Mouse (Mus musculus): ENCODE results near the gene Inpp4a. TPM values are rescaled to one million over a fixed set of nuclear protein-coding genes. Genes with fewer than 3 reads are reported as not detected.

Inpp4a gene
- total RNA-seq, 1 experiment: 4.0 TPM

- no peak overlapping the region for H3K9ac ChIP-seq (ENCODE audit: insufficient read depth, low read depth, low read length, poor library complexity, severe bottlenecking)
- TF ChIP-seq ZNF384 (IDR thresholded peaks at IDR 0.05; ENCODE audit: low read depth, low read length): no peak
- TF ChIP-seq ZC3H11A (IDR thresholded peaks at IDR 0.05; ENCODE audit: borderline replicate concordance, low read depth, low read length): no peak
- TF ChIP-seq MAFK (IDR thresholded peaks at IDR 0.05; ENCODE audit: insufficient read depth, low read depth, low read length): no peak
- TF ChIP-seq HCFC1 (IDR thresholded peaks at IDR 0.05; ENCODE audit: borderline replicate concordance, insufficient read depth, low read length): no peak
- TF ChIP-seq CHD2 (IDR thresholded peaks at IDR 0.05; ENCODE audit: low read depth, low read length): no peak
- in situ Hi-C loops (cut with MboI; ENCODE audit: low sequenced_read_pairs in 2 of 2, unreplicated experiment in 2 of 2): no loop called here
Observed at GRCm38 (mm10) chr1:37351961-37352360, 52.3 kb downstream of the Inpp4a start.

GRCm38 (mm10) chr1:37353456-37353855, 53.8 kb downstream of the Inpp4a start:
- Histone ChIP-seq H3K27ac (ENCODE audit: insufficient read depth, low read depth, low read length, poor library complexity, severe bottlenecking) (no peak overlapping the region), H3K9ac (ENCODE audit: insufficient read depth, low read depth, low read length, poor library complexity, severe bottlenecking) (no peak overlapping the region), H3K36me3 (ENCODE audit: control insufficient read depth, insufficient read depth, low read length, poor library complexity, severe bottlenecking) (no peaks in the 10 kb centered on the region), H3K9me3 (ENCODE audit: control insufficient read depth, insufficient read depth, low read depth, low read length) (no peaks in the 10 kb centered on the region), H3K4me1 (ENCODE audit: control insufficient read depth in 2 of 2, insufficient read depth in 2 of 2, low read length in 2 of 2, poor library complexity in 1 of 2) (no peaks in the 10 kb centered on the region), H3K4me3 (ENCODE audit: insufficient read depth in 1 of 2, low read depth in 1 of 2, low read length in 2 of 2, poor library complexity in 1 of 2, severe bottlenecking in 1 of 2) (no peak overlapping the region)
- no peak for TF ChIP-seq MAFK (IDR thresholded peaks at IDR 0.05; ENCODE audit: insufficient read depth, low read depth, low read length)
- TF ChIP-seq ZC3H11A (IDR thresholded peaks at IDR 0.05; ENCODE audit: borderline replicate concordance, low read depth, low read length): no peak
- TF ChIP-seq ZNF384 (IDR thresholded peaks at IDR 0.05; ENCODE audit: low read depth, low read length): no peak
- no peak for TF ChIP-seq CHD2 (IDR thresholded peaks at IDR 0.05; ENCODE audit: low read depth, low read length)
- TF ChIP-seq HCFC1 (IDR thresholded peaks at IDR 0.05; ENCODE audit: borderline replicate concordance, insufficient read depth, low read length): no peak
- in situ Hi-C loops (cut with MboI; ENCODE audit: low sequenced_read_pairs in 2 of 2, unreplicated experiment in 2 of 2): no loop called here
- DNase-seq (ENCODE audit: low read depth, low spot score): no peak

More at GRCm38 (mm10) chr1:37351961-37352360, 52.3 kb downstream of the Inpp4a start:
- no peaks in the 10 kb centered on the region for H3K36me3 ChIP-seq (ENCODE audit: control insufficient read depth, insufficient read depth, low read length, poor library complexity, severe bottlenecking)
- no peaks in the 10 kb centered on the region for H3K9me3 ChIP-seq (ENCODE audit: control insufficient read depth, insufficient read depth, low read depth, low read length)
- no peak overlapping the region for H3K4me3 ChIP-seq (ENCODE audit: insufficient read depth in 1 of 2, low read depth in 1 of 2, low read length in 2 of 2, poor library complexity in 1 of 2, severe bottlenecking in 1 of 2)
- no peaks in the 10 kb centered on the region for H3K4me1 ChIP-seq (ENCODE audit: control insufficient read depth in 2 of 2, insufficient read depth in 2 of 2, low read length in 2 of 2, poor library complexity in 1 of 2)
- H3K27ac ChIP-seq (ENCODE audit: insufficient read depth, low read depth, low read length, poor library complexity, severe bottlenecking): no peak overlapping the region
- no peak for DNase-seq (ENCODE audit: low read depth, low spot score)

- TF ChIP-seq HCFC1 (IDR thresholded peaks at IDR 0.05; ENCODE audit: borderline replicate concordance, insufficient read depth, low read length): no peak
- TF ChIP-seq MAFK (IDR thresholded peaks at IDR 0.05; ENCODE audit: insufficient read depth, low read depth, low read length): no peak
- TF ChIP-seq ZC3H11A (IDR thresholded peaks at IDR 0.05; ENCODE audit: borderline replicate concordance, low read depth, low read length): no peak
- no peak for TF ChIP-seq ZNF384 (IDR thresholded peaks at IDR 0.05; ENCODE audit: low read depth, low read length)
- no peak for TF ChIP-seq CHD2 (IDR thresholded peaks at IDR 0.05; ENCODE audit: low read depth, low read length)
- no peak overlapping the region for H3K27ac ChIP-seq (ENCODE audit: insufficient read depth, low read depth, low read length, poor library complexity, severe bottlenecking)
- in situ Hi-C loops (cut with MboI; ENCODE audit: low sequenced_read_pairs in 2 of 2, unreplicated experiment in 2 of 2): no loop called here
- no peak for DNase-seq (ENCODE audit: low read depth, low spot score)
- H3K9ac ChIP-seq (ENCODE audit: insufficient read depth, low read depth, low read length, poor library complexity, severe bottlenecking): no peak overlapping the region
- no peaks in the 10 kb centered on the region for H3K36me3 ChIP-seq (ENCODE audit: control insufficient read depth, insufficient read depth, low read length, poor library complexity, severe bottlenecking)
- no peak overlapping the region for H3K4me3 ChIP-seq (ENCODE audit: insufficient read depth in 1 of 2, low read depth in 1 of 2, low read length in 2 of 2, poor library complexity in 1 of 2, severe bottlenecking in 1 of 2)
- no peaks in the 10 kb centered on the region for H3K4me1 ChIP-seq (ENCODE audit: control insufficient read depth in 2 of 2, insufficient read depth in 2 of 2, low read length in 2 of 2, poor library complexity in 1 of 2)
- no peaks in the 10 kb centered on the region for H3K9me3 ChIP-seq (ENCODE audit: control insufficient read depth, insufficient read depth, low read depth, low read length)
Observed at GRCm38 (mm10) chr1:37355492-37355891, 55.8 kb downstream of the Inpp4a start.

GRCm38 (mm10) chr1:37356305-37356704, 56.6 kb downstream of the Inpp4a start:
- Histone ChIP-seq H3K36me3 (ENCODE audit: control insufficient read depth, insufficient read depth, low read length, poor library complexity, severe bottlenecking) (no peaks in the 10 kb centered on the region), H3K9ac (ENCODE audit: insufficient read depth, low read depth, low read length, poor library complexity, severe bottlenecking) (no peak overlapping the region), H3K4me1 (ENCODE audit: control insufficient read depth in 2 of 2, insufficient read depth in 2 of 2, low read length in 2 of 2, poor library complexity in 1 of 2) (no peaks in the 10 kb centered on the region), H3K9me3 (ENCODE audit: control insufficient read depth, insufficient read depth, low read depth, low read length) (no peaks in the 10 kb centered on the region), H3K27ac (ENCODE audit: insufficient read depth, low read depth, low read length, poor library complexity, severe bottlenecking) (no peak overlapping the region), H3K4me3 (ENCODE audit: insufficient read depth in 1 of 2, low read depth in 1 of 2, low read length in 2 of 2, poor library complexity in 1 of 2, severe bottlenecking in 1 of 2) (no peak overlapping the region)
- in situ Hi-C loops (cut with MboI; ENCODE audit: low sequenced_read_pairs in 2 of 2, unreplicated experiment in 2 of 2): no loop called here
- TF ChIP-seq ZC3H11A (IDR thresholded peaks at IDR 0.05; ENCODE audit: borderline replicate concordance, low read depth, low read length): no peak
- no peak for TF ChIP-seq CHD2 (IDR thresholded peaks at IDR 0.05; ENCODE audit: low read depth, low read length)
- no peak for TF ChIP-seq ZNF384 (IDR thresholded peaks at IDR 0.05; ENCODE audit: low read depth, low read length)
- TF ChIP-seq HCFC1 (IDR thresholded peaks at IDR 0.05; ENCODE audit: borderline replicate concordance, insufficient read depth, low read length): no peak
- no peak for TF ChIP-seq MAFK (IDR thresholded peaks at IDR 0.05; ENCODE audit: insufficient read depth, low read depth, low read length)
- no peak for DNase-seq (ENCODE audit: low read depth, low spot score)

- H3K36me3 ChIP-seq (ENCODE audit: control insufficient read depth, insufficient read depth, low read length, poor library complexity, severe bottlenecking): no peaks in the 10 kb centered on the region
- DNase-seq (ENCODE audit: low read depth, low spot score): no peak
- no peak for TF ChIP-seq ZNF384 (IDR thresholded peaks at IDR 0.05; ENCODE audit: low read depth, low read length)
- TF ChIP-seq ZC3H11A (IDR thresholded peaks at IDR 0.05; ENCODE audit: borderline replicate concordance, low read depth, low read length): no peak
- TF ChIP-seq HCFC1 (IDR thresholded peaks at IDR 0.05; ENCODE audit: borderline replicate concordance, insufficient read depth, low read length): no peak
- TF ChIP-seq CHD2 (IDR thresholded peaks at IDR 0.05; ENCODE audit: low read depth, low read length): no peak
- no peak for TF ChIP-seq MAFK (IDR thresholded peaks at IDR 0.05; ENCODE audit: insufficient read depth, low read depth, low read length)
- H3K27ac ChIP-seq (ENCODE audit: insufficient read depth, low read depth, low read length, poor library complexity, severe bottlenecking): no peak overlapping the region
- in situ Hi-C loops (cut with MboI; ENCODE audit: low sequenced_read_pairs in 2 of 2, unreplicated experiment in 2 of 2): no loop called here
- no peaks in the 10 kb centered on the region for H3K9me3 ChIP-seq (ENCODE audit: control insufficient read depth, insufficient read depth, low read depth, low read length)
- H3K4me1 ChIP-seq (ENCODE audit: control insufficient read depth in 2 of 2, insufficient read depth in 2 of 2, low read length in 2 of 2, poor library complexity in 1 of 2): no peaks in the 10 kb centered on the region
- no peak overlapping the region for H3K4me3 ChIP-seq (ENCODE audit: insufficient read depth in 1 of 2, low read depth in 1 of 2, low read length in 2 of 2, poor library complexity in 1 of 2, severe bottlenecking in 1 of 2)
- no peak overlapping the region for H3K9ac ChIP-seq (ENCODE audit: insufficient read depth, low read depth, low read length, poor library complexity, severe bottlenecking)
Observed at GRCm38 (mm10) chr1:37357173-37357572, 57.5 kb downstream of the Inpp4a start.
